Mouse (Mus musculus) cerebellum, postnatal 25 days (tissue): ENCODE measurements around the gene Smpdl3b.
A peak's percentile ranks its signal among the peaks of the same experiment; 100 is the strongest.
"Not testable (repeated sequence)": the region's sequence is repeated elsewhere in the genome, so short reads cannot be mapped to it uniquely, and the experiment has no call there.

Source experiments
- DNase-seq, 2 experiments: peaks; one replicate each; pipeline ENCODE4 v3.0.0; 2021; ENCODE audit warnings: mixed read lengths in 2 of 2

The Smpdl3b gene

DNA sequence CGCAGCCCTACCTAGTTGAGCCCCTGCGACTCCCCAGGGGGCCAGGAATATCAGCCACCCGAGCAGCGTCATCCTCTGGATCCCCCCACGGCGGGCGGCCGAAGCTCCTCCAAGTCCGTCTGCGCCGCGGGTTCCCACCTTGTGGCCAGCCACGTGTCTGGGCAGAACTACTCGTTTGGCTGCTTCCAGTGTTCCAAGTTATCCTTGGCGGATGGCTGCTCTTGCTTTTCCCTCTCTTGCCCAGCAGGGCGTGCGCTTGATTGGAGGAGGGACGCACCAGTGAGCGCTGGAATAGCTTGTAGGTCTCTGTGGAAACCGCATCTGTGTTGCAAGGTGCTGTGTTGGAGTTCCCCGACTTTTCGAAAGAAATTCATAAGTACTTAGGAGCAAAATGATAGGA lies at the start of gene Smpdl3b:
TSS of gene Smpdl3b (minus strand) at position 279 of the 400 bp plus-strand sequence.
- DNase-seq, result peak; percentile 43 to 62

DNA sequence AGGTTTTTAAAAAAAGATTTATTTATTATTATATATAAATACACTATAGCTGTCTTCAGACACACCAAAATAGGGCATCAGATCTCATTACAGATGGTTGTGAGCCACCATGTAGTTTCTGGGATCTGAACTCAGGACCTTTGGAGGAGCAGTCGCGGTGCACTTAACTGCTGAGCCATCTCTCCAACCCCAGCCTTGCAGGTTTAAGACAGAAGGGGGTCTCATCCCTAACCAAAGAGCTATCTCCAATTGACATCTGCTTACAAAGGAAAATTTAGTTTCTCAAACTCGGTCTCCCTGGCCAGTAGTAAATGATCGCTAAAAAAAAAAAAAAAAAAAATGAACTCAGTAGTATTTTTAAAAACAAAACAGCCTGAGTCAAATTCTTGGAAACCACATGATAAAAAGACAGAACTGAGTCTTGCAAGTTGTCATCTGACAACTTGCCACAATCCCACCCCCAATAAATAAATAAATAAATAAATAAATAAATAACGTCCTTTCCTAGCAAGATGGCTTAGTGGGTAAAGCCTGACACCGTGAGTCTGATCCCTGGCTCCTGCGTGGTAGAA lies 49.7 kb upstream of the Smpdl3b start:
- DNase-seq, result no peak

DNA sequence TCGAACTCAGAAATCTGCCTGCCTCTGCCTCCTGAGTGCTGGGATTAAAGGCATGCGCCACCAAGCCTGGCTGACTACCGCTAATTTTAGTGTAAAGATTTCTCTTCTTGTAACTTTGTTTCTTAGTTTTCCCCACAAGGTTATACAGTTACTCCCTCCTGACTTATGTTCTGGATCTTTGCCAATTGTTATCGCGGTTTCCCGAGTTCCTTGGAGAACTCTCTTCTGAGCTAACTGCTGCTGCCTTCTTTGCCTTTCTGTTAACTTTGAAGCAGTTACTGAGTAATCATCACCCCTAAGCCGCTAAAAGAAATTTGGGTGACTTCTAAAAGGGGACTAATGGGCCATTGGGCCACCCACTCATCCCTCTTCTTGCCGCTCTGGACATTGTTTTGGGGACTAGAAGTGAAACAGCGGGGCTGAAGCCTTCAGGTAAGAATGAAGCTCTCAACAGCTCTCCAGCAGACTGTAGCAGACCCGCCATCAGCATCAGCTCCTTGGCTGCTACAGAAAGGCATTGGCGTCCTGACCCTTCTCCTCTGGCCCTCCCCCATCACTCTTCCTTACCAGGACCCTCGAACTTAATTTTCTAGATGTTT lies 48.6 kb upstream of the Smpdl3b start:
- no peak for DNase-seq

GRCm38 (mm10) chr4:132805146-132805545 lies 48.1 kb upstream of the Smpdl3b start:
- no peak for DNase-seq

GRCm38 (mm10) chr4:132804331-132804730 lies 47.3 kb upstream of the Smpdl3b start:
- no peak for DNase-seq

DNA sequence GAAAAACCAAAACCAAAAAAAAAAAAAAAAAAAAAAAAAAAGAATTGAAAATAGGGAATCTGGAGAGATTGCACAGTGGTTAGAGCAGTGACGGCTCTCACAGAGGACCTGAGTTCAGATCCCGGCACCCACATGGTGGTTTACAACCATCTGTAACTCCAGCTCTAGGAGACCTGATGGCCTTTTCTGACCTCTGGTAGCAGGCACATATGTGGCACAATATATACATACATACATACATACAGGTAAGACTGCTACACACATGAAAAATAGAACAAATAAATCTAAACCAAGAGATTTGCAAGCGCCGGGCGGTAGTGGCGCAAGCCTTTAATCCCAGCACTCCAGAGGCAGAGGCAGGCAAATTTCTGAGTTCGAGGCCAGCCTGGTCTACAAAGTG lies 46.8 kb upstream of the Smpdl3b start:
- DNase-seq, result no peak

GRCm38 (mm10) chr4:132803212-132803611 lies 46.2 kb upstream of the Smpdl3b start:
- no peak for DNase-seq

- DNase-seq, result no peak
Measured at GRCm38 (mm10) chr4:132802171-132802637, 45.2 kb upstream of the Smpdl3b start.

- DNase-seq, result no peak
Measured at GRCm38 (mm10) chr4:132801176-132802077, 44.4 kb upstream of the Smpdl3b start.

GRCm38 (mm10) chr4:132799845-132800244 lies 42.8 kb upstream of the Smpdl3b start:
- no peak for DNase-seq

- not testable (repeated sequence) for DNase-seq
Measured at GRCm38 (mm10) chr4:132798666-132799065, 41.6 kb upstream of the Smpdl3b start.

DNA sequence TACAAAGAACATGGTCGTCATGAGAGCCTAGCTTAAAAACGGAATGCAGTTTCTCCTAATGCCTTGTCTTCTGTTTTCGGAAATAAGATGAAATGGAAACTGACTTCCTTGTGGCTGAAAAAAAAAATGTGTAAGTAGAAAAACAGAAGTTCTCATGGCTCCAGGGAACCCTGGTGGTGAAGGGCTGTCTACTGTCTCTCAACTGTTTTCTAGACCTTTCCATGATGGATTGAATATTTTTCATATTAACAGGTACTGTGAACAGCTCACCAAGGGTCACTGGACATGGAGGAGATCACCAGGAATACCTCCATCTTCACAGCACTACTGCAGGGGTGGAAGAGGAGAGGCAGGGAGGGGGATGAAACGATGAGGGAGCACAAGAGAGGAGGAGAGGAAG lies 41.0 kb upstream of the Smpdl3b start:
- no peak for DNase-seq

GRCm38 (mm10) chr4:132797461-132797860 lies 40.4 kb upstream of the Smpdl3b start:
- no peak for DNase-seq

- DNase-seq, result peak in 1 of 2 experiments; percentile 42
Measured at GRCm38 (mm10) chr4:132796196-132796886, 39.3 kb upstream of the Smpdl3b start, which contains the start of gene Themis2. TSS of gene Themis2 (minus strand) at chr4:132796387.

- DNase-seq, result no peak
Measured at GRCm38 (mm10) chr4:132795171-132795570, 38.1 kb upstream of the Smpdl3b start.

DNA sequence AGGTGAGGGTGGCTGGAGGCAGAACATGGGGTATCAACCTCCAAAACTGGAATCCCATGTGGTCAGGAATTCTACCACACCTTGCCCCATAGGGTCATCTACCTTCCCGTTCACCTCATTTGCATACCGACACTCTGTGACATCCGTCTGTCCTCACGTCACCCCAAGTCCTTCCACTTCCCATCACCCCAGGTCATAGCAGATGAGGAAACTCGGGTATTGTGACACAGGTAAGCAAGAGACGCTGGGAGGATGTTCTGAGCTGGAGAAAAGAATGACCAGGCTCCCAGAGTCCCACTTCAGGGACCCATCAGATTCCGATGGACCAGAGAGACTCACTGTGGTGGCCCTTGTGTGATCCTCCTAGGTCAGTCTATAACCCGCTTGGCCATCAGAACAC lies 37.7 kb upstream of the Smpdl3b start:
- DNase-seq, result no peak

- no peak for DNase-seq
Measured at GRCm38 (mm10) chr4:132794028-132794427, 37.0 kb upstream of the Smpdl3b start.

DNA sequence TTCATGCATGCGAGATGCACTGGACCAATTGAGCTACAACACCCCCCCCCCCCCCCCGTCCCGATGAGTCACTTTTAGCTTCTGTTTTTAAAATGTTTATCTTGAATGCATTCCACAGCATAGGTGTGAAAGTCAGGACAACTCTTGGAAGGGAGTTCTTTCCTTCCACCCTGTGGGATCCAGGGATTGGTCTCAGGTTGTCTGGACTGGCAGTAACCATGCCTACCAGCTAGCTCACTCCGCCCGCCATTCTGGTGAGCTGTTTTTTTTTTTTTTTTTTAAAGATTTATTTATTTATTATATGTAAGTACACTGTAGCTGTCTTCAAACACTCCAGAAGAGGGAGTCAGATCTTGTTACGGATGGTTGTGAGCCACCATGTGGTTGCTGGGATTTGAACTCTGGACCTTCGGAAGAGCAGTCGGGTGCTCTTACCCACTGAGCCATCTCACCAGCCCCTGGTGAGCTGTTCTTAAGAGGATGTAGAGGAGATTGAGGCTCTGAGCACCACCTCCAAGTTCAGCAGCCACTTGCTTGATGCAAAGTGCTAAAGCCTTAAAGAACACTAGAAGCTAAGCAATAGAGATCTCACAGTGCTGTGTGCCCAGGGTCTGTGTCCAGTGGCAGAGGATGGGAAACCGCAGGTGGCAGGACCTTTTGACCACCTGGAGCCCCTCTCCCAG lies 36.4 kb upstream of the Smpdl3b start:
- DNase-seq, result not testable (repeated sequence)

GRCm38 (mm10) chr4:132789731-132790130 lies 32.7 kb upstream of the Smpdl3b start:
- no peak for DNase-seq

DNA sequence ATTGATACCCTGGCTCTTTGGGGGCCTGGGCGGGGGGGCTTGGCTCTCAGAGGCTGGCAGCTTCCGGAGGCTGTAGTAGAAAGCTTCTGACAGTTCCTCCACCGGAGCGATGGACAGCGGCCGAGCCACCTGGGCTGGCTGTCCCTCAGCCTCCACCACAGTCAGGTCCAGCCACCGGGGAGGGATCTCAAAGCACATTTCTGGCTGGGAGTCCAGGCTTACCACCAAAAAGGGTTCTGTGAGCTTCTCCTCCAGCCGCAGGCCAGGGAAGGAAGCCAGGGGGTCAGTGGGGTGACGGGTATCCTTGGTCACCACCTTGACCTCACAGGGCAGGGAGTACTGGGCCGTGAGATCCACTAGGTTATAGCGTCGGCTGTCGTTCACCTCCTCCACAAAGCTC lies 28.2 kb upstream of the Smpdl3b start:
- DNase-seq, result no peak

DNA sequence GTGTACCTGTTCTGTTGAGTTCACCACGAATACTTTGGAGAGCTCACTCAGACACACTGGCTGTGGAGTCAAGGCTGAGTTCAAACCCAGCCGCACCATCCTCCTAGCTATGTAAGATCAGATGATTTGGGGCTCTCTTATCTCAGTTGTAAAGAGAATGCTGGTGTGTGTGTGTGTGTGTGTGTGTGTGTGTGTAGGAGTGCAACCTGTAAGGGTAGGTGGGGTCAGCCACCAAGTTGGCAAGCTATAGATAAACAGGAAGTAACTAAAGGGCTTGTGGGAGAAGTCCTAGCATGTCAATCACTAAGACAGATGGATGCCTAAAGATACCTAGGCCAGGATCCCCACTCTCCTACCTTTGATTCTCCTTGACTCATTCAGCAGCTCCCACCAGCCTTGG lies 26.7 kb upstream of the Smpdl3b start:
- no peak for DNase-seq

GRCm38 (mm10) chr4:132780288-132780687 lies 23.2 kb upstream of the Smpdl3b start:
- no peak for DNase-seq
